Mouse (Mus musculus) E14TG2a.4 (cell line): ENCODE measurements at regions not wholly inside any gene's neighbourhood (a gene's known extent, or its start where the extent isn't known, plus 50 kb on each side); places are given as distances from the start of the nearest gene placed in this dataset.

ENCODE experiments used
- CTCF ChIP-seq: conservative IDR thresholded peaks from 2 replicates; pipeline ENCODE4 v1.5.1; 2014; ENCODE audit warnings: low read length
- NANOG ChIP-seq: IDR thresholded peaks from 2 replicates; pipeline ENCODE4 v1.6.1; 2014; ENCODE audit warnings: borderline replicate concordance, low read length, mixed read lengths

DNA sequence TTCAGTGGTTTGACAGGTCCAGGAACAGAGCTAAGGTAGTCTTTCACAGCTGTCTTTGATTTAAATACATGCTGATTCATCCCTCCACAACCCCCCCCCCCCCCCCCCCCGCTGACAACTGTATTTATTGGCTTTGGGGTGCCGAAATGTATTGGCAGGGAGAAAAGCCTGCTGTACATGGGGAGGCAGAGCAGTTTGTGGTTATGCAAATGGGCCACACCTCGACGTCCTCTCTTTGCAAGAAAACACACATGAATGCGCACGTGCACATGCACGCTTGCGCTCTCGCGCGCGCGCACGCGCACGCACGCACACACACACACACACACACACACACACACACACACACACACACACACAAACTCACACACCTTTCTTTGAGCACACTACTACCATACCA is 58.5 kb downstream of the Gm12689 start:
- TF ChIP-seq CTCF, result no peak
- TF ChIP-seq NANOG, result no peak
